Mouse (Mus musculus): ENCODE measurements around the gene Trim39. TPM values are rescaled to one million over a fixed set of nuclear protein-coding genes. Genes with fewer than 3 reads are reported as not detected.
"Not testable (repeated sequence)": the region's sequence is repeated elsewhere in the genome, so short reads cannot be mapped to it uniquely, and the experiment has no call there.

Trim39 gene
- 10.1 and 11.0 TPM in 2 replicates for polyA plus RNA-seq (2016; fragmentation: Nextera tagmentation; extraction: Ambion mirVana)

DNA sequence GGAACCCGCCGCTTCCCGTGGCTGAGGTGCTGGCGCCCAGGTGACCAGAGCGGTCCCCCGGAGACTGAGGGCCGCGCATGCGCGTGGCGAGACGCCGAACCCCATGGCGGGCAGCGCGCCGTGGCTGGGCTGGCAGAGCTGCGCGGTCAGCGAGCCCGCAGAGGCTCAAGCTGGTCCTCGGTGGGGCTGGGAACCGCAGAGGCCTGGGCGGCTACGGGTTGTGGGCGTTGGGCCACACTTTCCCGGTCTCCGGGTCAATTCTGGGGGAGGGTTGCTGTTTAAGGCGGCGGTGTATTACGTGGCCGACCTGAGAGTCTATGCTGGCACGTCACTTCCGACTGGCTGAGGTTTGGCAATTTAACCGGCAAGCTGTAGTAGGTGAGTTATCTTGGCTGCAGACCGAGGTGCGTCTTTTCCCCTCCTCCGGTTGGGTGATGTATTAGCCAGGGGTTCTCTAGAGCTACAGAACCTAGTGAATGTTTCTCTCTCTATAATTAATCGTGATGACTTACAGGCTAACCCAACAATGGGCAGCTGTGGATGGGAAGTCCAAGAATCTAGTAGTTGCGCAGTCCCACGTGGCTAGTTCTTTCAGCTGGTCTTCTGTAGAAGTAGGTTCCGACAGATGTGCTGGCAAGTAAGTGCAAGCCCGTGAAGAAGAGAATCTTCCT, at the start of gene Trim39:
Trim39 (minus strand) TSS at position 662 of the 671 bp plus-strand sequence.
- Histone ChIP-seq H3K4me1 (peaks cover 40% of the 10 kb centered on the region), H3K36me3 (peaks cover 60% of the 10 kb centered on the region), H3K4me3 (peak within 1 kb of the TSS; percentile 82), H3K27ac (peak within 1 kb of the TSS; percentile 90), H3K27me3 (replicated peaks) (no peaks in the 10 kb centered on the region), H3K9ac (peak within 1 kb of the TSS; percentile 86), H3K4me2 (peak within 1 kb of the TSS; percentile 91), H3K9me3 (replicated peaks) (no peaks in the 10 kb centered on the region)
- WGBS (ENCODE audit: insufficient replicate concordance) = 1% methylated on average over 43 of the region's 43 CpGs
- peak; percentile 83 for ATAC-seq

GRCm38 (mm10) chr17:36315689-36316253, 43.7 kb upstream of the Trim39 start:
- ATAC-seq = no peak
- Histone ChIP-seq H3K9me3 (replicated peaks) (no peaks in the 10 kb centered on the region), H3K4me1 (peaks cover 7% of the 10 kb centered on the region), H3K36me3 (no peaks in the 10 kb centered on the region), H3K27ac (no peak overlapping the region), H3K9ac (no peak overlapping the region), H3K4me3 (peak overlapping the region; percentile 56), H3K4me2 (peak overlapping the region; percentile 75), H3K27me3 (replicated peaks) (no peaks in the 10 kb centered on the region; the same call in 1 of the 2 replicates)
- 28% methylated on average over 5 of the region's 5 CpGs for WGBS (ENCODE audit: insufficient replicate concordance)

- H3K4me2 ChIP-seq = peak overlapping the region; percentile 75
- ATAC-seq = no peak; the same call in 1 of the 2 replicates
- H3K4me1 ChIP-seq = peaks cover 7% of the 10 kb centered on the region
- WGBS (ENCODE audit: insufficient replicate concordance) = under 1% methylated on average over 19 of the region's 19 CpGs
- H3K9me3 ChIP-seq (replicated peaks) = no peaks in the 10 kb centered on the region
- peak overlapping the region; percentile 56 for H3K4me3 ChIP-seq
- H3K9ac ChIP-seq = peak overlapping the region; percentile 54; the same call in 1 of the 2 replicates
- no peaks in the 10 kb centered on the region for H3K36me3 ChIP-seq
- H3K27ac ChIP-seq = no peak overlapping the region
- no peaks in the 10 kb centered on the region; the same call in 1 of the 2 replicates for H3K27me3 ChIP-seq (replicated peaks)
Observed at GRCm38 (mm10) chr17:36315041-36315688, 43.1 kb upstream of the Trim39 start.

- H3K9me3 ChIP-seq (replicated peaks) = no peaks in the 10 kb centered on the region
- H3K4me3 ChIP-seq = peak overlapping the region; percentile 56
- H3K4me2 ChIP-seq = peak overlapping the region; percentile 75
- H3K36me3 ChIP-seq = no peaks in the 10 kb centered on the region
- WGBS (ENCODE audit: insufficient replicate concordance) = 3% methylated on average over 9 of the region's 9 CpGs
- H3K27me3 ChIP-seq (replicated peaks) = no peaks in the 10 kb centered on the region; the same call in 1 of the 2 replicates
- ATAC-seq = no peak
- no peak overlapping the region for H3K9ac ChIP-seq
- H3K4me1 ChIP-seq = peaks cover 7% of the 10 kb centered on the region
- no peak overlapping the region for H3K27ac ChIP-seq
Observed at GRCm38 (mm10) chr17:36314511-36314910, 42.5 kb upstream of the Trim39 start.

DNA sequence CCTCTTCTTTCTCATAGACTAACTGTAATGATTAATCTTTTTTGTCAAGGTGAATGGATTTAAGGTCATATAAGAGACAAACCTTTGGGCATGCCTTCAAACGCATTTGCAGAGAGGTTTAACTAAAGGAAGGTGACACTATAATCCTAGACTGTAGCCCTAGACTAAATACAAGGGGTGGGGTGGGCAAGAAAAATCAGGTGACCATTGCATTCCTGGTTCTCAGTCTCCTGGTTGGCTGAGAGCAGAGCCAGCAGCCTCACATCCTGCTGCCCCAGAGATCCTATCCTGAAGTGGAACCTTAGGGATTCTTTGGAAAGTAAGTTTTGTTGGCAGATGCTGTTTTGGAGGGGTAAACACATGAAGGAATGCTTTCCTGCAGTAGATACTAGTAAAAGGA, 37.2 kb upstream of the Trim39 start:
- Histone ChIP-seq H3K4me2 (no peak overlapping the region), H3K4me1 (no peaks in the 10 kb centered on the region), H3K36me3 (no peaks in the 10 kb centered on the region), H3K9me3 (replicated peaks) (no peaks in the 10 kb centered on the region), H3K9ac (no peak overlapping the region), H3K27ac (no peak overlapping the region), H3K27me3 (replicated peaks) (peaks cover 4% of the 10 kb centered on the region; the same call in 1 of the 2 replicates), H3K4me3 (no peak overlapping the region)
- WGBS (ENCODE audit: insufficient replicate concordance) = 34% methylated on average over 1 of the region's 1 CpGs
- ATAC-seq = no peak

GRCm38 (mm10) chr17:36308855-36309254, 36.8 kb upstream of the Trim39 start:
- not testable (repeated sequence) for H3K36me3 ChIP-seq; H3K9me3 ChIP-seq (replicated peaks); H3K27me3 ChIP-seq (replicated peaks); ATAC-seq; H3K9ac ChIP-seq; H3K4me3 ChIP-seq; H3K4me1 ChIP-seq; H3K27ac ChIP-seq; H3K4me2 ChIP-seq
- 4% methylated on average over 3 of the region's 3 CpGs for WGBS (ENCODE audit: insufficient replicate concordance)

- WGBS (ENCODE audit: insufficient replicate concordance) = 68% methylated on average over 2 of the region's 2 CpGs
- H3K36me3 ChIP-seq = peaks cover 11% of the 10 kb centered on the region
Observed at GRCm38 (mm10) chr17:36286390-36286789, 14.3 kb upstream of the Trim39 start, which contains the start of gene H2-M10.2. TSS of gene H2-M10.2 (minus strand) at chr17:36286490.

DNA sequence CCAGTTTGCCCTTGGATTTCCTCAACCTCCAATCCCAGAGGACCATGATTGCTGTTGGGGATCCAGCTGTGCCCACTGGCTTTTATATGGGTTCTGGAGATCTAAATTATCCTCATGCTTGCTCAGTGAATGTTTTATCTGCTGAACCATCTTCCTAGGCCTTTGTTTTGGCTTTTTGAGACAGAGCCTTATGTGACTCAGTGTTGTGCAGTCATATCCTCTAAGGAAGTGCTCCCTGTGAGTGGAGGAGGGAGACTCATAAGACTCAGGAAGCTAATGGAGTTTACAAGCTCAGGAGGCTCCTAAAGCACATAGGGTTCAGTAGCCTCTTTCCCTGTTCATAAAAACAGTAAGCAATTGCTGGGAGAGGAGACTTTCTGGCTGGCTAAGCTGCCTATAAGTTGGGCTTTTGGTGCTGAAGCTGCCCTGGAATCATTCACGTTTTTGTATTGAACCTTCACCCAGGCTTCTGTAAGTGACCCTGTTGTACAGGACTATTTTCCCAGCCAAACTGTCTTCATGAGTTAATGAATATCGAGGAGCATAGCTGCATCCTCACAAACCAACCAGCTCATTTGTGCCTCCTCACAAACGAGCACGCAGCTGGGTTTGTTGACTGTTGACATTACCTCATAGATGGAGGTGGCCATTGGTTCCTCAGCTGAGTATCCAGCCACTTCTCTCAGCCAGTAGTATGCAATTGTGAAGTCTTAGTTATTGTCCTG, 9.6 kb upstream of the Trim39 start:
- Histone ChIP-seq H3K27me3 (replicated peaks) (no peaks in the 10 kb centered on the region), H3K9ac (no peak overlapping the region), H3K9me3 (replicated peaks) (0 out of 2 replicates have a peak, but pooled peaks cover 4% of the 10 kb centered on the region), H3K27ac (no peak overlapping the region), H3K4me1 (no peaks in the 10 kb centered on the region), H3K4me2 (no peak overlapping the region), H3K36me3 (peaks cover 51% of the 10 kb centered on the region), H3K4me3 (no peak overlapping the region)
- no peak for ATAC-seq
- 78% methylated on average over 4 of the region's 4 CpGs for WGBS (ENCODE audit: insufficient replicate concordance)

More at GRCm38 (mm10) chr17:36286390-36286789, 14.3 kb upstream of the Trim39 start, which contains the start of gene H2-M10.2:
- Histone ChIP-seq H3K9ac (no peak within 1 kb of the TSS), H3K9me3 (replicated peaks) (0 out of 2 replicates have a peak, but pooled peaks cover 4% of the 10 kb centered on the region), H3K4me2 (no peak within 1 kb of the TSS), H3K4me3 (no peak within 1 kb of the TSS), H3K27ac (no peak within 1 kb of the TSS), H3K4me1 (no peaks in the 10 kb centered on the region), H3K27me3 (replicated peaks) (no peaks in the 10 kb centered on the region)
- ATAC-seq = no peak

DNA sequence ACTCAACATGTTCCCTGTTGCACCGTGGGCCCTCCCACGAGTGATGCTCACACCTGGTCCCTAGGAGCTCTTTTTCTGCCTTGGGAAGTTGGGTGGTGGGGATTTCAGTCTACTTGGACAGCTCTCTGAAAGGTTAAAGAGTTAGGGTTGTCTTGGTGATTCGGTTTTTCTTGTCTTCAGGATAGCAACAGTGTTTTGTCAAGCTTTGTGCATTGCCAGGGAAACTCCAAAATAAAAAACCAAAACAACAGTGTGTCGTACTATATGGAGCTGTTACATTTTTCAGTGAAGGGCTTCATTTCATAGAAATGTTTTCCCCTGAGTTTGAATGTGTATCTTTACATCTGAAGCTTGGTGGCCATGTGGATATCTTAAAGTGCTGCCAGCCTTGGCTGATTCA, 2.7 kb upstream of the Trim39 start:
- H3K9ac ChIP-seq = no peak overlapping the region
- H3K27ac ChIP-seq = no peak overlapping the region
- peaks cover 38% of the 10 kb centered on the region for H3K4me1 ChIP-seq
- no peak for ATAC-seq
- H3K4me3 ChIP-seq = no peak overlapping the region
- H3K9me3 ChIP-seq (replicated peaks) = no peaks in the 10 kb centered on the region
- 83% methylated on average over 4 of the region's 4 CpGs for WGBS (ENCODE audit: insufficient replicate concordance)
- H3K36me3 ChIP-seq = peaks cover 66% of the 10 kb centered on the region
- H3K27me3 ChIP-seq (replicated peaks) = no peaks in the 10 kb centered on the region
- H3K4me2 ChIP-seq = no peak overlapping the region

DNA sequence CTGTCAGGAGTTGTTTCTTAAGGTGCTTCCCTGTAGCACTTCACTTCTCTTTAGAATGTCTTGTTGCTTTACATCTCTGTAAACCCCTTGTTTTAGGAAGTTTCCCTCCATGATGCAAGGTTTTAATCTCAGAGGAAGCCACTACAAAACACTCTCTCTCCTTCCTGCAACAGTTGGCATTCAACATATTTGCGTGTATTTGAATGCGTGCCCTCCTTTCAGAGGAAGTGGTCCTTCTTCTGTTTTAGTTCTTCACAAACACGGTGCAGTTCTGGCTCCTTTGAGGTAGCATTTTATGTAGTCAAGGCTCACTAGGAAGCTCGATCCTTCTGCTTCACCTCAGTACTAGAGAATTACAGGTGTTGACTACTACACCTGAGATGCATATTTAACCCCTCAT, 1.7 kb upstream of the Trim39 start:
- Histone ChIP-seq H3K27me3 (replicated peaks) (no peaks in the 10 kb centered on the region), H3K36me3 (peaks cover 58% of the 10 kb centered on the region), H3K4me2 (peak overlapping the region; percentile 12; the same call in 1 of the 2 replicates), H3K9ac (no peak overlapping the region), H3K9me3 (replicated peaks) (no peaks in the 10 kb centered on the region), H3K4me3 (no peak overlapping the region), H3K4me1 (peaks cover 40% of the 10 kb centered on the region), H3K27ac (no peak overlapping the region)
- WGBS (ENCODE audit: insufficient replicate concordance) = 81% methylated on average over 4 of the region's 4 CpGs
- ATAC-seq = no peak

GRCm38 (mm10) chr17:36272643-36273366, 758 bp upstream of the Trim39 start:
- Histone ChIP-seq H3K4me3 (peak overlapping the region; percentile 82), H3K27ac (no peak overlapping the region)
- no peak for ATAC-seq

More at GRCm38 (mm10) chr17:36272643-36273366, 758 bp upstream of the Trim39 start:
- WGBS (ENCODE audit: insufficient replicate concordance) = 62% methylated on average over 9 of the region's 9 CpGs
- Histone ChIP-seq H3K9ac (peak overlapping the region; percentile 86), H3K27me3 (replicated peaks) (no peaks in the 10 kb centered on the region), H3K9me3 (replicated peaks) (no peaks in the 10 kb centered on the region), H3K4me1 (peaks cover 40% of the 10 kb centered on the region), H3K4me2 (peak overlapping the region; percentile 91), H3K36me3 (peaks cover 57% of the 10 kb centered on the region)
